Mouse (Mus musculus): ENCODE data around the gene Gm10722.
"Not testable (repeated sequence)": the region's sequence is repeated elsewhere in the genome, so short reads cannot be mapped to it uniquely, and the experiment has no call there.

Gm10722 gene

DNA sequence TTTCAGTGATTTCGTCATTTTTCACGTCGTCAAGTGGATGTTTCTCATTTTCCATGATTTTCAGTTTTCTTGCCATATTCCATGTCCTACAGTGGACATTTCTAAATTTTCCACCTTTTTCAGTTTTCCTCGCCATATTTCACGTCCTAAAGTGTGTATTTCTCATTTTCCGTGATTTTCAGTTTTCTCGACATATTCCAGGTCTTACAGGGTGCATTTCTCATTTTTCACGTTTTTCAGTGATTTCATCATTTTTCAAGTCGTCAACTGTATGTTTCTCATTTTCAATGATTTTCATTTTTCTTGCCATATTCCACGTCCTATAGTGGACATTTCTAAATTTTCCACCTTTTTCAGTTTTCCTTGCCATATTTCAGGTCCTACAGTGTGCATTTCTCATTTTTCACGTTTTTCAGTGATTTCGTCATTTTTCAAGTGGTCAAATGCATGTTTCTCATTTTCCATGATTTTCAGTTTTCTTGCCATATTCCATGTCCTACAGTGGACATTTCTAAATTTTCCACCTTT is at the start of gene Gm10722:
Gene Gm10722 (plus strand): TSS at position 478 of the 528 bp plus-strand sequence.
- peak; percentile 64 for DNase-seq

- DNase-seq = not testable (repeated sequence)
Measured at GRCm38 (mm10) chr9:3001006-3001405, 284 bp downstream of the Gm10722 start.

DNA sequence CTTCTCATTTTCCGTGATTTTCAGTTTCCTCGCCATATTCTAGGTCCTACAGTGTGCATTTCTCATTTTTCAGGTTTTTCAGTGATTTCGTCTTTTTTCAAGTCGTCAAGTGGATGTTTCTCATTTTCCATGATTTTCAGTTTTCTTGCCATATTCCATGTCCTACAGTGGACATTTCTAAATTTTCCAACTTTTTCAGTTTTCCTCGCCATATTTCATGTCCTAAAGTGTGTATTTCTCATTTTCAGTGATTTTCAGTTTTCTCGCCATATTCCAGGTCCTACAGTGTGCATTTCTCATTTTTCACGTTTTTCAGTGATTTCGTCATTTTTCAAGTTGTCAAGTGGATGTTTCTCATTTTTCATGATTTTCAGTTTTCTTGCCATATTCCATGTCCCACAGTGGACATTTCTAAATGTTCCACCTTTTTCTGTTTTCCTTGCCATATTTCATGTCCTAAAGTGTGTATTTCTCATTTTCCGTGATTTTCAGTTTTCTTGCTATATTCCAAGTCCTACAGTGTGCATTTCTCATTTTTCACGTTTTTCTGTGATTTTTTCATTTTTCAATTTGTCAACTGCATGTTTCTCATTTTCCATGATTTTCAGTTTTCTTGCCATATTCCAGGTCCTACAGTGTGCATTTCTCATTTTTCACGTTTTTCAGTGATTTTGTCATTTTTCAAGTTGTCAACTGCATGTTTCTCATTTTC is 1.4 kb downstream of the Gm10722 start:
- peak; percentile 35 for DNase-seq

- not testable (repeated sequence) for DNase-seq
Measured at GRCm38 (mm10) chr9:3002794-3003396, 2.2 kb downstream of the Gm10722 start, which contains the start of gene Gm11168. TSS of gene Gm11168 (plus strand) at chr9:3003346.

DNA sequence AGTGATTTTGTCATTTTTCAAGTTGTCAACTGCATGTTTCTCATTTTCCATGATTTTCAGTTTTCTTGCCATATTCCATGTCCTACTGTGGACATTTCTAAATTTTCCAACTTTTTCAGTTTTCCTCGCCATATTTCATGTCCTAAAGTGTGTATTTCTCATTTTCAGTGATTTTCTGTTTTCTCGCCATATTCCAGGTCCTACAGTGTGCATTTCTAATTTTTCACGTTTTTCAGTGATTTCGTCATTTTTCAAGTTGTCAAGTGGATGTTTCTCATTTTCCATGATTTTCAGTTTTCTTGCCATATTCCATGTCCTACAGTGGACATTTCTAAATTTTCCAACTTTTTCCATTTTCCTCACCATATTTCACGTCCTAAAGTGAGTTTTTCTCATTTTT is 5.5 kb downstream of the Gm10722 start:
- not testable (repeated sequence) for DNase-seq

DNA sequence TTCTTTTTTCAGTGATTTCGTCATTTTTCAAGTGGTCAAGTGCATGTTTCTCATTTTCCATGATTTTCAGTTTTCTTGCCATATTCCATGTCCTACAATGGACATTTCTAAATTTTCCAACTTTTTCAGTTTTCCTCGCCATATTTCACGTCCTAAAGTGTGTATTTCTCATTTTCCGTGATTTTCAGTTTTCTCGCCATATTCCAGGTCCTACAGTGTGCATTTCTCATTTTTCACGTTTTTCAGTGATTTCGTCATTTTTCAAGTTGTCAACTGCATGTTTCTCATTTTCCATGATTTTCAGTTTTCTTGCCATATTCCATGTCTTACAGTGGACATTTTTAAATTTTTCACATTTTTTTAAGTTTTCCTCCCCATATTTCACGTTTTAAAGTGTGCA is 5.9 kb downstream of the Gm10722 start:
- not testable (repeated sequence) for DNase-seq

DNA sequence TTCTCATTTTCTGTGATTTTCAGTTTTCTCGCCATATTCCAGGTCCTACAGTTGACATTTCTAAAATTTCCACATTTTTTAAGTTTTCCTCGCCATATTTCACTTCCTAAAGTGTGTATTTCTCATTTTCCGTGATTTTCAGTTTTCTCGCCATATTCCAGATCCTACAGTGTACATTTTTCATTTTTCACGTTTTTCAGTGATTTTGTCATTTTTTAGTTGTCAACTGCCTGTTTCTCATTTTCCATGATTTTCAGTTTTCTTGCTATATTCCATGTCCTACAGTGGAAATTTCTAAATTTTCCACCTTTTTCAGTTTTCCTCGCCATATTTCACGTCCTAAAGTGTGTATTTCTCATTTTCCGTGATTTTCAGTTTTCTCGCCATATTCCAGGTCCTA is 6.5 kb downstream of the Gm10722 start:
- peak; percentile 37 for DNase-seq

DNA sequence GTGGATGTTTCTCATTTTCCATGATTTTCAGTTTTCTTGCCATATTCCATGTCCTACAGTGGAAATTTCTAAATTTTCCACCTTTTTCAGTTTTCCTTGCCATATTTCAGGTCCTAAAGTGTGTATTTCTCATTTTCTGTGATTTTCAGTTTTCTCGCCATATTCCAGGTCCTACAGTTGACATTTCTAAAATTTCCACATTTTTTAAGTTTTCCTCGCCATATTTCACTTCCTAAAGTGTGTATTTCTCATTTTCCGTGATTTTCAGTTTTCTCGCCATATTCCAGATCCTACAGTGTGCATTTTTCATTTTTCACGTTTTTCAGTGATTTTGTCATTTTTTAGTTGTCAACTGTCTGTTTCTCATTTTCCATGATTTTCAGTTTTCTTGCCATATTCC is 8.6 kb downstream of the Gm10722 start:
- DNase-seq = not testable (repeated sequence)

DNA sequence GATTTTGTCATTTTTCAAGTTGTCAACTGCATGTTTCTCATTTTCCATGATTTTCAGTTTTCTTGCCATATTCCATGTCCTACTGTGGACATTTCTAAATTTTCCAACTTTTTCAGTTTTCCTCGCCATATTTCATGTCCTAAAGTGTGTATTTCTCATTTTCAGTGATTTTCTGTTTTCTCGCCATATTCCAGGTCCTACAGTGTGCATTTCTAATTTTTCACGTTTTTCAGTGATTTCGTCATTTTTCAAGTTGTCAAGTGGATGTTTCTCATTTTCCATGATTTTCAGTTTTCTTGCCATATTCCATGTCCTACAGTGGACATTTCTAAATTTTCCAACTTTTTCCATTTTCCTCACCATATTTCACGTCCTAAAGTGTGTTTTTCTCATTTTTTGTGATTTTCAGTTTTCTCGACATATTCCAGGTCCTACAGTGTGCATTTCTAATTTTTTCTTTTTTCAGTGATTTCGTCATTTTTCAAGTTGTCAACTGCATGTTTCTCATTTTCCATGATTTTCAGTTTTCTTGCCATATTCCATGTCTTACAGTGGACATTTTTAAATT is 11.4 kb downstream of the Gm10722 start:
- not testable (repeated sequence) for DNase-seq

DNA sequence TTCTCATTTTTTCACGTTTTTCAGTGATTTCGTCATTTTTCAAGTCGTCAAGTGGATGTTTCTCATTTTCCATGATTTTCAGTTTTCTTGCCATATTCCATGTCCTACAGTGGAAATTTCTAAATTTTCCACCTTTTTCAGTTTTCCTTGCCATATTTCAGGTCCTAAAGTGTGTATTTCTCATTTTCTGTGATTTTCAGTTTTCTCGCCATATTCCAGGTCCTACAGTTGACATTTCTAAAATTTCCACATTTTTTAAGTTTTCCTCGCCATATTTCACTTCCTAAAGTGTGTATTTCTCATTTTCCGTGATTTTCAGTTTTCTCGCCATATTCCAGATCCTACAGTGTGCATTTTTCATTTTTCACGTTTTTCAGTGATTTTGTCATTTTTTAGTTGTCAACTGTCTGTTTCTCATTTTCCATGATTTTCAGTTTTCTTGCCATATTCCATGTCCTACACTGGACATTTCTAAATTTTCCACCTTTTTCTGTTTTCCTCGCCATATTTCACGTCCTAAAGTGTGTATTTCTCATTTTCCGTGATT is 12.1 kb downstream of the Gm10722 start, which contains the start of gene Gm10721:
Gene Gm10721 (plus strand): TSS at position 408 of the 547 bp plus-strand sequence.
- not testable (repeated sequence) for DNase-seq

DNA sequence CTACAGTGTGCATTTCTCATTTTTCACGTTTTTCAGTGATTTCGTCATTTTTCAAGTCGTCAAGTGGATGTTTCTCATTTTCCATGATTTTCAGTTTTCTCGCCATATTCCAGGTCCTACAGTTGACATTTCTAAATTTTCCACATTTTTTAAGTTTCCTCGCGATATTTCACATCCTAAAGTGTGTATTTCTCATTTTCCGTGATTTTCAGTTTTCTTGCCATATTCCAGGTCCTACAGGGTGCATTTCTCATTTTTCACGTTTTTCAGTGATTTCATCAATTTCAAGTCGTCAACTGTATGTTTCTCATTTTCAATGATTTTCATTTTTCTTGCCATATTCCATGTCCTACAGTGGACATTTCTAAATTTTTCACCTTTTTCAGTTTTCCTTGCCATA is 14.6 kb downstream of the Gm10722 start, which contains the start of gene Gm10720:
Gene Gm10720 (plus strand): TSS at position 301 of the 400 bp plus-strand sequence.
- not testable (repeated sequence) for DNase-seq

DNA sequence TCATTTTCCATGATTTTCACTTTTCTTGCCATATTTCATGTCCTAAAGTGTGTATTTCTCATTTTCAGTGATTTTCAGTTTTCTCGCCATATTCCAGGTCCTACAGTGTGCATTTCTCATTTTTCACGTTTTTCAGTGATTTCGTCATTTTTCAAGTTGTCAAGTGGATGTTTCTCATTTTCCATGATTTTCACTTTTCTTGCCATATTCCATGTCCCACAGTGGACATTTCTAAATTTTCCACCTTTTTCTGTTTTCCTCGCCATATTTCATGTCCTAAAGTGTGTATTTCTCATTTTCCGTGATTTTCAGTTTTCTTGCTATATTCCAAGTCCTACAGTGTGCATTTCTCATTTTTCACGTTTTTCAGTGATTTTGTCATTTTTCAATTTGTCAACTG is 15.2 kb downstream of the Gm10722 start:
- not testable (repeated sequence) for DNase-seq

GRCm38 (mm10) chr9:3017108-3017507 is 16.4 kb downstream of the Gm10722 start, which contains the start of gene Gm10719:
TSS of gene Gm10719 (plus strand) at chr9:3017408.
- DNase-seq = not testable (repeated sequence)

DNA sequence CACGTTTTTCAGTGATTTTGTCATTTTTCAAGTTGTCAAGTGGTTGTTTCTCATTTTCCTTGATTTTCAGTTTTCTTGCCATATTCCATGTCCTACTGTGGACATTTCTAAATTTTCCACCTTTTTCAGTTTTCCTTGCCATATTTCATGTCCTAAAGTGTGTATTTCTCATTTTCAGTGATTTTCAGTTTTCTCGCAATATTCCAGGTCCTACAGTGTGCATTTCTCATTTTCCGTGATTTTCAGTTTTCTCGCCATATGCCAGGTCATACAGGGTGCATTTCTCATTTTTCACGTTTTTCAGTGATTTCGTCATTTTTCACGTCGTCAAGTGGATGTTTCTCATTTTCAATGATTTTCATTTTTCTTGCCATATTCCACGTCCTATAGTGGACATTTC is 18.2 kb downstream of the Gm10722 start:
- not testable (repeated sequence) for DNase-seq

DNA sequence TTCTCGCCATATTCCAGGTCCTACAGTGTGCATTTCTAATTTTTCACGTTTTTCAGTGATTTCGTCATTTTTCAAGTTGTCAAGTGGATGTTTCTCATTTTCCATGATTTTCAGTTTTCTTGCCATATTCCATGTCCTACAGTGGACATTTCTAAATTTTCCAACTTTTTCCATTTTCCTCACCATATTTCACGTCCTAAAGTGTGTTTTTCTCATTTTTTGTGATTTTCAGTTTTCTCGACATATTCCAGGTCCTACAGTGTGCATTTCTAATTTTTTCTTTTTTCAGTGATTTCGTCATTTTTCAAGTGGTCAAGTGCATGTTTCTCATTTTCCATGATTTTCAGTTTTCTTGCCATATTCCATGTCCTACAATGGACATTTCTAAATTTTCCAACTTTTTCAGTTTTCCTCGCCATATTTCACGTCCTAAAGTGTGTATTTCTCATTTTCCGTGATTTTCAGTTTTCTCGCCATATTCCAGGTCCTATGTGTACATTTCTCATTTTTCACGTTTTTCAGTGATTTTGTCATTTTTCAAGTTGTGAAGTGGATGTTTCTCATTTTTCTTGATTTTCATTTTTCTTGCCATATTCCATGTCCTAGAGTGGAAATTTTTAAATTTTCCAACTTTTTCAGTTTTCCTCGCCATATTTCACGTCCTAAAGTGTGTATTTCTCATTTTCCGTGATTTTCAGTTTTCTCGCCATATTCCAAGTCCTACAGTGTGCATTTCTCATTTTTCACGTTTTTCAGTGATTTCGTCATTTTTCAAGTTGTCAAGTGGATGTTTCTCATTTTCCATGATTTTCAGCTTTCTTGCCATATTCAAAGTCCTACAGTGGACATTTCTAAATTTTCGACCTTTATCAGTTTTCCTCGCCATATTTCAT is 19.4 kb downstream of the Gm10722 start:
- DNase-seq = not testable (repeated sequence)

GRCm38 (mm10) chr9:3022316-3023008 is 21.7 kb downstream of the Gm10722 start:
- peak; percentile 36 for DNase-seq

- DNase-seq = not testable (repeated sequence)
Measured at GRCm38 (mm10) chr9:3023312-3023984, 22.7 kb downstream of the Gm10722 start, which contains the start of gene Gm10718. TSS of gene Gm10718 (plus strand) at chr9:3023547.

DNA sequence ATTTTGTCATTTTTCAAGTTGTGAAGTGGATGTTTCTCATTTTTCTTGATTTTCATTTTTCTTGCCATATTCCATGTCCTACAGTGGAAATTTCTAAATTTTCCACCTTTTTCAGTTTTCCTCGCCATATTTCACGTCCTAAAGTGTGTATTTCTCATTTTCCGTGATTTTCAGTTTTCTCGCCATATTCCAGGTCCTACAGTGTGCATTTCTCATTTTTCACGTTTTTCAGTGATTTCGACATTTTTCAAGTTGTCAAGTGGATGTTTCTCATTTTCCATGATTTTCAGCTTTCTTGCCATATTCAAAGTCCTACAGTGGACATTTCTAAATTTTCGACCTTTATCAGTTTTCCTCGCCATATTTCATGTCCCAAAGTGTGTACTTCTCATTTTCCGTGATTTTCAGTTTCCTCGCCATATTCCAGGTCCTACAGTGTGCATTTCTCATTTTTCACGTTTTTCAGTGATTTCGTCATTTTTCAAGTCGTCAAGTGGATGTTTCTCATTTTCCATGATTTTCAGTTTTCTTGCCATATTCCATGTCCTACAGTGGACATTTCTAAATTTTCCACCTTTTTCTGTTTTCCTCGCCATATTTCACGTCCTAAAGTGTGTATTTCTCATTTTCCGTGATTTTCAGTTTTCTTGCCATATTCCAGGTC is 23.4 kb downstream of the Gm10722 start:
- DNase-seq = not testable (repeated sequence)

DNA sequence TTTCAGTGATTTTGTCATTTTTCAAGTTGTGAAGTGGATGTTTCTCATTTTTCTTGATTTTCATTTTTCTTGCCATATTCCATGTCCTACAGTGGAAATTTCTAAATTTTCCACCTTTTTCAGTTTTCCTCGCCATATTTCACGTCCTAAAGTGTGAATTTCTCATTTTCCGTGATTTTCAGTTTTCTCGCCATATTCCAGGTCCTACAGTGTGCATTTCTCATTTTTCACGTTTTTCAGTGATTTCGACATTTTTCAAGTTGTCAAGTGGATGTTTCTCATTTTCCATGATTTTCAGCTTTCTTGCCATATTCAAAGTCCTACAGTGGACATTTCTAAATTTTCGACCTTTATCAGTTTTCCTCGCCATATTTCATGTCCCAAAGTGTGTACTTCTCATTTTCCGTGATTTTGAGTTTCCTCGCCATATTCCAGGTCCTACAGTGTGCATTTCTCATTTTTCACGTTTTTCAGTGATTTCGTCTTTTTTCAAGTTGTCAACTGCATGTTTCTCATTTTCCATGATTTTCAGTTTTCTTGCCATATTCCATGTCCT is 24.3 kb downstream of the Gm10722 start, which contains the start of gene Gm10717:
Gene Gm10717 (plus strand): TSS at position 506 of the 556 bp plus-strand sequence.
- not testable (repeated sequence) for DNase-seq

GRCm38 (mm10) chr9:3025653-3026052 is 24.9 kb downstream of the Gm10722 start:
- DNase-seq = not testable (repeated sequence)

All from retina, postnatal 1 day (tissue).